Mouse (Mus musculus) cerebellum, adult 8-10 months (tissue): ENCODE results near the gene Soga1.
A peak's percentile ranks its signal among the peaks of the same experiment; 100 is the strongest.

Experiments used
- DNase-seq: peaks from one replicate; pipeline ENCODE4 v3.0.0; 2022

Soga1 gene

DNA sequence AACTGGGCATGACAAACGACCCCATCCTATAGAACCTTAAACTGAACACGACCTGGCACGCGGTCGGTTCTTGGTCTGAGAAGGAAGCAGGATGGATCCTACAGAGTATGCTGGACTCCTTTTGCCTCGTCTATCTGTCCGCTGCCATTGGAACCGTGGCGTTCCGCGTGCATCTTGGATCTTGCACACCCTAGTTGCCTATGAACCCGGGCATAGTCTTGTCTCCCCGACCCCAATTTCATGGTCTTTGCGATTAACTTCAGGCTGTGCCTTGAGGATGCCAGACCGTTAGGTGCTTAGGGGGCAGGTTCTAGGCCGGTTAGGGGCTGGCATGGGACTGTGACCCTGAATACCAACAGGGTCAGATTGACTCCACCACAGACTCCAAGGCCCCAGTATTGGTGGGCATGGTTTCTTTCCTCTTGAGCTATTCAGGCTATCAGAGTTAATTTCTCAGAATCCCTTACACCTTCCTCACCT is 687 bp upstream of the Soga1 start:
- no peak for DNase-seq

DNA sequence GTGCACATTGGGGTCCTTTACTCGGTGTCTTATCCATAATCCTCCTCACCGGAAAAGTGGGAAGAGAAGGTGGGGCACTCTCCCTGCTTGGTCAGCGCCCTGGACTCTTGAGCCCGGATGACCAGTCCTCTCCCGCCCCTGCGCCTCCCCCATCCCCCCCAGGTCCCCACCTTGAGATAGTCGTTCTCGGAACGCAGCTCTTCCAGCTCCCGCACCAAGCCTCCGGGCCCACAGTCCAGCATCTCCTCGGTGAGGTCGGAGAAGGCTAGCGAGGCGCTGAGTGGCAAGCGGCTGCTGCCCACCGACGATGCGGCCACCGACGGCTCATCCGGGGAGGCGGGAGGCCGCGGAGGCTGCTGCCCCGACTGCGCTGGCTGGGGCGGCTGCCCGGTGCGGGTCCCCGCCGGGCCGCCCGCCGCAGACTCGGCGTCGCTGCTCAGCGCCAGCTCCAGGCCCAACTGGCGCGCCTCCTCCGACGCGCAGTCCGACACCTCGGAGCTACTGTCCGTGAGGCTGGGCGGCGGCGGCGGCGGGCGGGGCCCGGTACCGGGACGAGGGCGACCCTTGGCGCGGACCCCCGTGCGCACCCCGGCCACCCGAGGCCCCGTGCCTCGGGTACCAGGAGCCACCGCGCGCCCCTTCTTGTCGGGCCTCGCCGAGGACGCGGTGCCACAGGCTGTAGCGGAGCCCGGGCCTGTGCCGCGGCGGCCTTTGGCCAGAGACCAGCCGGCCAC is 828 bp downstream of the Soga1 start:
- DNase-seq, result peak; percentile 59

DNA sequence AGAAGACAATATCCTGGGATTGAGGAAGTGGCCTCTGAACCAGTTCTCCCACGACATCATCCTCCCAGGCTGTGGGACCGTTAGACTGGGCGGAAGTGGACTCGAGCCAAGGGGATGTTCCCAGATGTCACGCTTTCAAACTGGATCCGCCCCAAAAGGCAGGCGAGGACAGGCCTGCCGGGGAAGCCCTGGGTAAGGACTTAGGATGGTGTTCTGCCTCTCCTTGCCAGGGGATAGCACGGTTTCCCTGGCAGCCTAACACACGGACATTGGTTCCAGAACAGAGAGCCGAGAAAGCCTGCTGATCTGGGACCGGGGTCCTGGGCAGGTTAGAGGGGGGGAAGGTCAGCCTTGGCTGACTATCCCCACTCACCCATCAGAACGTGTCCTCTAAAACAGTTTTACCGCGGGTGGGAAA is 1.4 kb downstream of the Soga1 start:
- peak; percentile 70 for DNase-seq

DNA sequence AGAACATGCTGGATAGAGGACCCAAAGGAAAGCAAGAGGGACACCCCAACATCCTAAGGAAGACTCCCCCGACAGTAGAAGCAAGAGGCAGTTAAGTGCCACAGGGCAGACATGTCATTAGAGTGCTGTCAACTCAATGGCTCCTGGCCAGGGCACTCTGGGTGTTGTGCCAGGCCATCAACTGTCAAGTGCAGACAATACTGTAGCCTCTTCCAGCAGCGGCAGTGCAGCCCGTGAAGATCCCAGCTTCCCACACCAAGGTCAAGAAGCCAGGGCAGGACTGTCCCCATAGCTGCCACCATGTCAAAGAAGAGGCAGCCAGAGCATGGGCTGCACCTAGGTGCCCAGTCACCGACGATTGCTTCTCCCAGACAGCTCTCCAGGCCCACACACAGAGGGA is 1.9 kb downstream of the Soga1 start:
- peak; percentile 77 for DNase-seq

DNA sequence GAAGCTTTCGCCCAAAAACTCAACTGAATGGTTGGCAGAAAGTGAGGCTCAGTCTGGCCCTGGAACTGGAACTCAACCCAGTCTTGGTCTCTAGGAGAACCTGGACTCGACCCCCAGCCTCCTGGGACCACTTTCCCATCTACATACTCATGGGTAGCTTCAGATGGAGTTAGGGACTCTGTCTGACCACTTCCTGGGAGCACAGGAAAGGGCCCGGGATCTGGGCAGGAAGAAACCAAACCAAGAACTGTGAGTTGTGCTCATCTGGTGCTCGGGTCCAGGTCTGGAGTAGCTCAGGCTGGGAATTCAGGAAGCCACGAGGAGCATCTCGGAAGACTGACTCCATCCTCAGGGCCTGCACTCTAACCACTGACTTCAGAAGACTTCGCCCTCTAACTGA is 2.5 kb downstream of the Soga1 start:
- peak; percentile 39 for DNase-seq

DNA sequence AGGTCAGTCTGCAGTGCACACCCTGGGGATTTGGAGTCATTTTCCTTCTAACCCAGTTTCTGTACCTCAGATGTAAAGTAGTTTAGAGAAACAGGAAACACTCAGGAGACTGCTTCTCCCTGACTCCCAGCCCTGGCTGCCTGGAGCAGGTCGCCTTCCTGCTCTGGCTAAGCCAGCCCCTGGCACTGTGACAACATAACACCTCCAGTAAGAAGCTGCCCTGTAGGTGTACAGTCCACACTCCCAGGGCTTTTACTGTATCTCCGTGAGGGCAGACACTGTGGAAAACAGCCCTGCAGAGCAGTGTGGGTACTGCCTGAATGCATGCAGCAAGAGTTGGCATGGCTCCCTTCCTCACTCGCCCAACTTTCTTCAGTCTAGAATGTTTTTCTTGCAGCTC is 3.4 kb downstream of the Soga1 start:
- DNase-seq, result peak; percentile 80

DNA sequence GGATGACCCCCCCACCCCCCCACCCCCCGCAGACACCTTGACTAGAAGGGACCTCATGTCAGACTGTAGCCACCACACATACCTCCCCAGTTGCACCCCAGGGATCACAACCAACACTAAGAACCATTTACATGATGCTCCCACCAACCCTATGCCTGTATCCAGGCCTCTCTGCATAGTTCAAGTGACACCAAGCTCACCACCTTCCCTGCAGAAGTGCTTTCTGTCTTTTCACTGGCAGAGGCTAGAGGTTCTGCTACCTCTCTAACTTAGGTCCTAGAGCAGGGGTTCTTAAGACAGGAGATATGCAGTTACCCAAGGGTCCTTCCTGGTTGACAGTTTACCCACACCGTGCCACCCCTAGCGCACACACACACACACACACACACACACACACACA is 3.8 kb downstream of the Soga1 start:
- DNase-seq, result no peak

DNA sequence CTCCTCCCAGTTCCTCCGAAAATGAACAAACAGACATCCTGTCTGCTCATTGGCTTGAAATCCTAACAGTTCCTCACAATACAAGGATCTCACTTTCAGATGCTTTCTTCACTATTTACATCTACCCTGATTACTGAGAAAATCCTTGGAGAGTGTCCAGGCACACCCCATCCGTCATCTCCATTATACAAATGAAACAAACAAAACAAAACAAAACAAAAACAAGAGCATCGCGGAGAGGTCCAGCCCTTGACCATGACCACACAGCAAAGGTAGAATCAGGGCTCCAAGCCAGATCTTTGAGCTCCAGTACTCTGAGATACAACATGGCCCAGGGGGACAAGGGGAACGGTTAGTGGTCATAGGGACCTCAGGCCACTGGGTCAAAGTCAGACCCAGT is 4.3 kb downstream of the Soga1 start:
- no peak for DNase-seq

DNA sequence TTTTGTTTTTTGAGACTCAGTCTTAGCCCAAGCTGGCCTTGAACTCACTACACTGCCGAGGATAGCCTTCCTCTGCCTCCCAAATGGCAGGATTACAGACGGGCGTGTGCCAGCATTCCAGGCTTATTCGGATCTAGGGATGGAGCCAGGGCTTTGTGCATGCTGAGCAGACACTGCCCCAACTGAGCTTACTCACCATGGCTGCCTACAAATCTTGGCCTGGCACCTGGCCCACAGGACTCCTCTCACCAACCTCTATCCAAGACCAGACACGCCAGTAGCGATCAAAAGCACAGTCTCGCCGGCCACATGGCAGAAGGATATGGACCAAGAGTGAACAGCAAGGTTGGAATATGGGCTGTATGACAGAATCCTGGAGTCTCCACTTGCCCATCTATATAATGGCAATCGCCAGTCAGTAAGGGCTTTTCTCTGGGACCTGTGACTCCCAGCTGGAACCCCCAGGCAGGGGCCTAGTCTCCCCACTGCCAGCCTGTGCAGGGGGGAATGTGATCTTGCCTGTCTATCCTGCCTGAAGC is 4.8 kb downstream of the Soga1 start:
- peak; percentile 92 for DNase-seq

DNA sequence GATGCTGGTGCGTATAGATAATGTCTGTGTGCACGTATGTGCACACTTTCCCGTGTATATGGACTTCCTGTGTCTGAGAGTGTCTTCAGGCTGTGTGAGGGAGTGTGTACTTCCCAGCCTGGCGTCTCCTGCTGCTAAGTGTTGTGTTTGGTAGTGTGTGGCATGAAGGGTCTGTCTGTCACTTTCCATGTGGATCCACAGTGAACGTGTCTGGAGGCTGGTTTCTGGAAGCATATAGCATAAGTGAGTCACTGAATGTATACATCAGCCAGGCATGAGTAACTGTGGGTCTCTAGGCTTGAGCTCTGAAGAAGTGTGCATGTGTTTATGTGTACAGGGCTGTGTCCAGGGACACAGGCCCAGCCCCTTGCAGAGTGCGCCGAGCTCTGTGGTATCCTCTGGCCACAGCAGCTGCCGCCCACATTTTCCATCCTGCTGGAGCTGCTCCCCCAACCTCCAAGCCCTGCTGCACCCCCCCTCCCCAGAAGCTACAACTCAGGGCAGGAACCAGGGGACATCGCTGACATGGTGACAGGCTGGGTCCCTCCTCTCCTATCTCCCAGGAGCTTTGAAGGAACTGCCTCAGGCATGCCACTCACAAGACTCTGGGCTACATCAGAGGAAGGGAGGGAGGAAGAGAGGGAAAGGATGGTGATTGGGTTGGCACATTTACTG is 5.5 kb downstream of the Soga1 start:
- DNase-seq, result peak; percentile 42

DNA sequence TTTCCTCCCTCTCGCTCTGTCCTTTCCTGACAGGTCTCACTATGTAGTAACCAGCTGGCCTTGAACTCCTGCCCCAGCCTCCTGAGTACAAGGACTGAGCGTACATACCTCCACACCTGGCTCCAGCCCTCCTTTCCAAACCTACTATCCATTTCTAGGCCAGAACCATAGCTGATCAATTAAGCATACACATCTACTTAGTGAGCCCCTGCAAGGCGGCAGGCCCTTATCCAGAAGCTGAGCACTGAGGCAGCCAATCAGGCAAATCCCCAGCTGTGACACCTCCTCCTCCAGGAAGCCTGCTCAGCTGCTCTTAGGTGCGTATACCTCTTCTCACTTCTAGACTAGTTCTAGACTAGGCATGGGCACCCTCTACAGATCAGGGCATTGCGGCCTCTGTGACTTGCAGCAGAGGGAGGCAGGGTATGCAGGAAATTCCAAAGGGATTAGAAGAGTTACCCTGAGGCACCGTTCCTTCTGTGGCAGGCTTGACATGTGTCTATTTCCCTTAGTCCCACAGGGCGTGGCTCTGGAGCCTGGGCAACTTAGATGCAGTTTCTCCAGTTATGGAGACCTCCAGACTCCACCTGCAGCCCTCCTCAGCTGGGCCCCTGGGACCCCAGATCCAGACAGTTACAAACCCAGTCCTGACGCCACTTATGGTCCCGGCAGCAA is 6.6 kb downstream of the Soga1 start:
- peak; percentile 32 for DNase-seq

DNA sequence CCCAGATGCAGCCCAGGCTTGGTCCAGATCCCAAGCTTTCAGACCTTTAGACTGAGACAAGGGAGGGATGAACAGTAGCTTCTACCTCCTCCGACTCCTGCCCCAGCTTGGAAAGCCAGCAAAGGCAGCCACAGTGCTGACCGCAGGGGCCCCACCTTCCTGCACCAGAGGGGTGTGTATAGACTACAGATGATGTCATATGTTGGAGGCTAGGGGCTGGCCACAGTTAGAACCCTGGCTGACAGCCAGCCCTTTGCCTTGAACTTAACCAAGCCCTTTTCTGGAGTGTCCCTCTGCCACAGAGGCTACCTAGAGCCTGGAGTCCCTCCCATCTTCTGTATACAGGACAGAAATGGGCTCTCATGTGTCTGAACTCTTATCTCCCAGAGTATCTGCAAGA is 7.5 kb downstream of the Soga1 start:
- DNase-seq, result peak; percentile 72

DNA sequence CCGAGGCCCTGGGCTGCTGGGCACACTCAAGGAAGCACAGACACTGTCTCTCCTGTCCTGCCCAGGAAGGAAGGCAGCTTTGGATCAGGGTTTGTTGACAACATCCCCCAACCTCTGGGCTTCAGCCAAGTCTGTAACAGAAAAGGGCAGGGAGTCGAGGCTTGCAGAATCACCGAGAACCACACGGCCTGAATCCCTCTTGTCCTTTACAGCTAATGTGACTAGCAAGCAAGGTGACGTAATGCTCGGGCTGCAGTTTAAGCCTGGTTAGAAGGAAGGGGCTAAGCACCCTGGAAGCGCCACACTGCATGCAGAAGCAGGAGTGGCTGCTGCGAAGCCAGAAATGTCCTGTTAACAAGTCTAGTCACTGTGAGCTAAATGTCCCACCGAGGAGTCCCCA is 8.7 kb downstream of the Soga1 start:
- peak; percentile 60 for DNase-seq

DNA sequence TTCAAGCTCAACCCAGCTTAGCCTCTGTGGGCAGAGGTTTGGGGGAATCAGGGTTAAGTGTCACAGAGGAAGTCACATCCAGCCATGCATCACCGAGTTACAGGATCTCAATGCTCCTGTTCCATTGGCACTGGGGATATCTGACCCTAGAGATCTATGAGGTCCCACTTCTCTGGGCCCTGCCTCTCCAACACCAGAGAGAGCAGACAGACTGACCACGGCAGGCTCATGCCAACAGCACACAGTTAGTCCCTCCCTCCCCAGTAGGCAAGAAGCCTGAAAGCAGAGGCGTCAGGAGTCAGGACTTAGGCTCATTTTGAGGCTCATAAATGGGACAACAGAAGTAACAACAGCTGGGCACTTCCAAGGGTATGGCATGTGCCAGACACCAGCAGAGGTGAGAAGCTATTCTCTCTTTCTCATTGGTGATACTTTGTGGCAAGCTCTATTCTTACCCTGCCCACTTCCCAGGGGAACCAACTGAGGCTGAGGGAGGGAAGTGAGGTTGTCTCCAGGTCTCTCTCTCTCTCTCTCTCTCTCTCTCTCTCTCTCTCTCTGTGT is 9.2 kb downstream of the Soga1 start:
- DNase-seq, result no peak

DNA sequence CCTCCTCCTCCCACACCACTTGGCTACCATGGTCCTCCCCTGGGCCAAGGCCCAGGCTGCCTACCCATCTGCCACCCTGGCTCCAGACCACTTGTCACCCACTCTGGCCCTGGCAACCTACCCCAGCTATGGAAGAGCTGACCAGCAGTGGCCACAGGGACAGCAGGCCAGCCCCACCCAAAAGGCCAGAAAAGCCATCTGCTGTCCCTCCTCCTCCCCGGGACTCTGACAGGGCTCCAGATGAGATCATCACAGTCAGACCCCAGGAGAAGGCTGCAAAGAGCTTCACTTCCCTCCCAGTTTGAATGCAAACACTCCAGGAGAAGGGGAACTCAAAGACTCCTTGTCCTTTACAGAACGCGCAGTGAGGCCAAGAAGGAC is 9.7 kb downstream of the Soga1 start:
- DNase-seq, result peak; percentile 92

DNA sequence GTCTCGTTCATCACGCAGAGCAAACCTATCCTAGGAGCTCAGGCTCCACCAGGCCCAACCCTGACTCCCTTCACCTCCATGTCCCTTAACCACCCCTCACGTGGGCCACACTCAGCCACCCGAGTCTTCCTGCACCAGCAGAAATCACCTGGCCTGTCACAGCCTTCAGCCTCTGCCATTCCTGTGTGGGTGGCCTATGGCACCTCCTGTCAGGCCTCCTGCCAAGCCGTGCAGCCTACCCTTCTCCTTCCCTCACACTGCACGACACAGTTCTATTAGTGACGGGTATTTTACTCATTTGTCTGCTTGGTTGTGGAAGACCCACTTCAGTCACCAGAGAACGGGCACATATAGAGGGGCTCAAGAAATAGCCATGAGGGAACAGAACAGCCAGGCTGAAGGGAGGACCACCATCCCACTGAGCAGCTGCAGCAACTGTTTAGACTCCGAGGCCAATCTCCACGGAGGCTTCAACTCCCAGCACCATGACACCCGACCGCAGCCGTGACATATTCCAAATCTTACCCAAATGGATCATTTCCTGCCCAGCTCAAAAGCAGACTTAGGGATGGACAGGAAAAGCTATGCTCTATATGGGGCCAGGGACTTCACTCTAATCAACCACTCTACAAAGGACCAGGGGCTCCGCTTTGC is 10.2 kb downstream of the Soga1 start:
- peak; percentile 65 for DNase-seq

DNA sequence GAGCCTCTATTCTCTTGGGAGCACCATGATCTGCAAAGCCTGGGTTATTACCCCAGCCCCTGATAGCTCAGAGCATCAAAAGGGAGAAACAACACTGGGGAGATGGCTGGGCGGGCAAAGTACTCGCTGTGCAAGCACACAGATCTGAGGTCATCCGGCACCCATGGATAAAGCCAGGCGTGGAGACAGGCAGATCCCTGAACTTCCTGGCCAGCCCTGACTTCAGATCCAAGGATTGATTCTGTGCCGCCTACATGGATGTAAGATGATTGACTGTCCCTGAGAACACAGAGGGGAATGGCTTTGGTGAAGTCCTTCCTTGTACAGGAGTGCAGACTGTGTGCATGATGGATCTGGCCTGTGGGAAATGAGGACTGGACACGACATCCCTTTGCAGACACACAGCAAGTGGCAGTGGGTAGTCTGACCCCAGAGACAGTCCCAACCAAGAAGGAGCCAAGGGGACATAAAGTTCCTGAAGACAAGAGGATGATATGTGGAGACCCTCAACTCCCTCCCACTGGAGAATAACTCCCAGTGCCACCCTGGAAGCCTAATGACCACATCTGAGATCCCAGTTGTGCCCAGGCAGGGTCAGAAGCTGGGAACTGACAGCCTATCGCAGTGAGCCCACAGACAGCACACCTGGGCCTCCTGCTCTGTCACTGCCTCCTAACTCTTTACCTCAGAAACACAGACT is 12.2 kb downstream of the Soga1 start:
- no peak for DNase-seq

DNA sequence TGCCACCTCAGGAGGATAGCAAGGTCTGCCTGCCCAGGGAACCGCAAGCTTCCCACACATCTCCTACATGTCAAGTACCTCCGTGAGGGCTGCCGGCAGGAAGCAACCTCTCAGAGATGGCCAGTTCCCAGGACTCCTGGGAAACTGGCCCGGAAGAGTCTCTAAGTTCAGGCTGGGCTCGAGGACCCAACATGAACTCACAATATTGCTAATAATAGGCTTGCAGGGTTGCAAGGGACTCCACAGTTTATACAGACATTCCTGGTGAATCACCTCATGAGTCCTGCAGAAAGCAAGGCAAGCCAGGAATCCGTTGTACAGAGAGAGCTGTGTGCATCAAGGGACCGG is 13.2 kb downstream of the Soga1 start:
- DNase-seq, result no peak

DNA sequence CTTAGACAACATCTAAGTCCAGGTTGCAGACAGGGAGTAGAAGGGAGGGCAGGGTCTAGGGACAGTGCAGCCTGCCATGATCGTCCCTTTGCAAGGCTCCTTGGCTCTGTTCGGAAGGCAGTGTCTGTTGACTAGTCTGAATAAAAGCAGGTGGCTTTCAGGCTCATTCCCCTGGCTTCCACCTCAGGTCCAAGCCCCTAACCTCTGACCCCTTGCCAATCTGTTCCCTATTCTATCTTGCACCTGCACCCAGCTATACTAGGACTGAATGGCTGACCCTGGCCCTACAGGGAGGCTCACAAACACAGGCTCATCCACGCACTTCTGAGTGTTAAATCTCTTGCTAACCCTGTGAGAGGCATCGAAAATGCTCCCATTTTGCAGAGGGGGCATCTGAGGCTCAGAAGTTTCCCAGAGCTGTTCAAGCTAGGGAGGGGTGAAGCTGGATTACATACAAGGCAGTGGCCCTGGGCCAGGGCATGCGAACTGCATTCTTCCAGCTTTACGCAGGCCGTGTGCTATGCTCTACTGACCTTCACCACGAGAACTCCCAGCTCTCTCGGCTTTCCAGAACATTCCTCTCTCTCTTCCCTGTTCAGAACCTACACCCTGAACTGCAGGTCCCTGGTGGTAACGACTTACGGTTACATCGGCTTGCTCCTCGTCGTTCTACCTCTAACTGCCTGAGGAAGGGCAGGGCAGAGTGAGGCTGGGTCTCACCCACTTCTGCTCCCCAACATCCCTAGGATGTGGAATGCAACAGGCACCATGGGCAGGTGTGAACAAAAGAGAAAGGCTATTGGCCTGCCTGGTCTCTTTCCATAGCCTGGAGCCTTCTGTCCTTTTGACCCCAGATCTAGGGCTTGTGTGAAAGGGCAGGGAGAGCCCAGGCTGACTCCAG is 13.8 kb downstream of the Soga1 start:
- no peak for DNase-seq

DNA sequence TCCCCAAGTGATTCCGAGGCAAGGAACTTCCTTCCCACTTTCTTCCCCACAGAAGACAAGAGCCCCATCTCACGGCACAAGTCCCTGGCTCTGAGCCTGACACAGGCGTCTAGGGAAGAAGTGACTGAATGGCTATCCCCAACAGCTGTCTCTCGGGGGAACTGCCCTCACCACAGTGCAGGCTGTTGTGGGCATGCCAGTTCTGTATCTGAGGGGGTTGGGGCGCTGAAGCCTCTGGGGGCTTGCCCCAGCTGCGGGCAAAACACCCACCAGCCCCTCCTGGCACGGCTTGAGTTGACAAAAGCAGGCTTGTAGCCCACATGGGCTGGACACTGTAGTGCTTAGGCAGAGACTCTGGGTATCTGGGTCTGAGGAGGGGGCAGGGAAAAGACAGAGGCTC is 14.9 kb downstream of the Soga1 start:
- peak; percentile 39 for DNase-seq

DNA sequence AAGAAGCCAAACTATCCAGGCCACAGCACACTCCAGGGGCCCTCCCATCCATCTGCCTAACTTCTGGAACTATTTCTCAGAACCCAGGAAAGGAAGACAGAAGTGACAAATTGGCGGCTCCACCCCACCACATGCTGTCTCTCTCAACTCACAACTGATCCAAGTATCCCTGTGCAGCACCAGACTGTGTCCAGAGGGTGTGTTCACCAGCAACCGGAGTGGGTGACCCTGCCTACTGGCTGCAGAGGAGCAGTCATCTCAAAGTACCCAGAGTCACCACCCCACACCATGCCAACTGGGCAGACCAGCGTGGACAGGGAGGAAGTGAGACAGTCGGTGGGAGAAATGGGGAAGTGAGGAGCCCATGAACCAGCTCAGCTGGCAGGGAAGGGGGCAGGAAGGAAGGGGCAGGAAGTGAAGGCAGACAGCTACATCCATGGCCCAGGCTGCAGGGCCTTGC is 15.8 kb downstream of the Soga1 start:
- peak; percentile 46 for DNase-seq
